Mouse (Mus musculus): ENCODE data around the gene Tut7.

DNA sequence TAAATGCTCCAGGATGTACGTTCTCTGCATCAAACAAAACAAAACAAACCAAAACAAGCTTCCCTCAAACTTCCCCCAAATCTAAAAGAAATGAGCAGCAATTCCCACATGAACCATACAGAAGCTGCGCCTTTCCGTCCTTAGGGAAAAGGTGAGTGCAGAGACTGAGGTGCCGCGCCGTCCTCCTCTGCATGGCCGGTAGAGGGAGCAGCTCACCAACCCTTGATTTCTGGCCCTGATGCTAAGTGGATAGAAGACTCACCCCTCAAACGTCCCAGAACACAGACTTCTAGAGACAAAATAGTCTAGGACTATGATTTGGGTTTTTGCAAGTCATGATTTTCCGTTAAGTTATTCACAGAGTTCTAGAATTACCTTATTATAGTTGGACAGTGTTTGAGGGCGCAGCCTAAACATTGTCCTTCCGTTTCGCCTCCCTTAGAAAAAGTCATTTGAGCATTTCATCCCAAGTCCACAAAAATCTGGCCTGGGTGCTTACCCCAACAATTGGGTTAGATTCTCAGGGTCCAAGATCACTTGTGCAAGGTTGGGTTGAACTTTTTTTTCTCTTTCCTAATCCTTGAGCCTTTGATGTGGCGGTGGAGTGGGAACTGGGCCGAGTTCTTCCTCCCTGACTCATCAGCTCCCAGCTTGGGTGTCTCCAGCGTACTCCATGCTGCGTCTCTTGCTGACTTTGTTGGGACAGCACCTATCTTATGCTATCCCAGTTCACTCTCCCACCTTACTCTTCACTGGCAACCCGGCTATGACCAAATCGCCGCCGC is 33.5 kb upstream of the Tut7 start:
- TF ChIP-seq POLR2A (IDR thresholded peaks at IDR 0.05; ENCODE audit: insufficient read length, low read depth) (no peak), USF1 (IDR thresholded peaks at IDR 0.05; ENCODE audit: low read depth) (no peak), MAX (IDR thresholded peaks at IDR 0.05; ENCODE audit: low read depth) (no peak), E2F4 (IDR thresholded peaks at IDR 0.05; ENCODE audit: insufficient read depth) (no peak), MYOG (IDR thresholded peaks at IDR 0.05; ENCODE audit: control insufficient read depth in 1 of 3, insufficient read depth in 1 of 3, insufficient read length in 2 of 3, low read depth in 2 of 3) (no peak), MYOD1 (IDR thresholded peaks at IDR 0.05; ENCODE audit: control insufficient read depth in 1 of 3, insufficient read length in 2 of 3, low read depth in 2 of 3) (no peak), SRF (IDR thresholded peaks at IDR 0.05; ENCODE audit: control insufficient read depth, insufficient read length, low read depth) (no peak), CEBPB (IDR thresholded peaks at IDR 0.05; ENCODE audit: insufficient read depth, poor library complexity, severe bottlenecking) (peak; percentile 76), POLR2AphosphoS2 (IDR thresholded peaks at IDR 0.05; ENCODE audit: insufficient read length, low read depth) (no peak), TCF12 (IDR thresholded peaks at IDR 0.05; ENCODE audit: insufficient read depth, poor library complexity, severe bottlenecking) (no peak), REST (IDR thresholded peaks at IDR 0.05; ENCODE audit: insufficient read depth, insufficient read length) (no peak), TCF3 (IDR thresholded peaks at IDR 0.05; ENCODE audit: insufficient read length, low read depth) (no peak)

All from myocyte (in vitro differentiated cells).